Mouse (Mus musculus) stomach, postnatal 0 days (tissue): ENCODE measurements around the gene Methig1. TPM values are rescaled to one million over a fixed set of nuclear protein-coding genes. Genes with fewer than 3 reads are reported as not detected.
A peak's percentile ranks its signal among the peaks of the same experiment; 100 is the strongest.

Experiments
- ATAC-seq: fragments of 200-750 bp; cut with Nextera tagmentation; 2 replicates; pipeline ENCODE4 v1.8.0; 2017; ENCODE audit not compliant: low FRiP score, low TSS enrichment
- DNase-seq: peaks from one replicate; pipeline ENCODE4 v3.0.0-alpha.2; 2016; ENCODE audit warnings: low spot score
- H3K27ac ChIP-seq: fragments of 300-500 bp; sonication (generic); replicated peaks from 2 replicates; pipeline ENCODE4 v1.5.1; 2014; ENCODE audit warnings: mild to moderate bottlenecking, control low read depth
- H3K27me3 ChIP-seq: fragments of 300-500 bp; sonication (generic); 2 replicates; pipeline ENCODE4 v1.6.1; 2014; ENCODE audit warnings: low read length; ENCODE audit not compliant: control insufficient read depth, insufficient read depth
- H3K36me3 ChIP-seq: fragments of 300-500 bp; sonication (generic); 2 replicates; pipeline ENCODE4 v1.6.1; 2014; ENCODE audit warnings: low read length, mixed read lengths; ENCODE audit not compliant: control insufficient read depth, insufficient read depth
- H3K4me1 ChIP-seq: fragments of 300-500 bp; sonication (generic); replicated peaks from 2 replicates; pipeline ENCODE4 v1.6.1; 2014; ENCODE audit warnings: antibody characterized with exemption; ENCODE audit not compliant: control insufficient read depth, insufficient read depth
- H3K4me2 ChIP-seq: fragments of 300-500 bp; sonication (generic); replicated peaks from 2 replicates; pipeline ENCODE4 v1.6.1; 2014; ENCODE audit warnings: low read depth, mild to moderate bottlenecking, control low read depth, moderate library complexity
- H3K4me3 ChIP-seq: fragments of 300-500 bp; sonication (generic); 2 replicates; pipeline ENCODE4 v1.5.1; 2014; ENCODE audit warnings: low read depth, low read length, control low read depth
- H3K9ac ChIP-seq: fragments of 300-500 bp; sonication (generic); 2 replicates; pipeline ENCODE4 v1.6.1; 2014; ENCODE audit warnings: mild to moderate bottlenecking, low read length, control low read depth, mixed read lengths
- H3K9me3 ChIP-seq: fragments of 300-500 bp; sonication (generic); 2 replicates; pipeline ENCODE4 v1.6.1; 2016; ENCODE audit warnings: low read length; ENCODE audit not compliant: control insufficient read depth
- CTCF ChIP-seq: IDR thresholded peaks from 2 replicates; pipeline ENCODE4 v1.5.1; 2016; ENCODE audit warnings: antibody characterized with exemption, low read depth, mild to moderate bottlenecking, moderate library complexity
- EP300 ChIP-seq: optimal IDR thresholded peaks from 2 replicates; pipeline ENCODE3; 2016; ENCODE audit warnings: antibody characterized with exemption
- WGBS: fragments of 180-500 bp; shearing (Covaris S2); extraction: QIAGEN DNeasy Blood & Tissue Kit; methylation state at CpG from one replicate; pipeline ENCODE4 v1.1.7; 2014; 5-methylcytosine and 5-hydroxymethylcytosine counted together
- polyA plus RNA-seq: library from polyadenylated mRNA; unstranded; fragments of >200 nt; fragmentation: Nextera tagmentation; extraction: Ambion mirVana; gene quantifications from 2 replicates; pipeline ENCODE4 v1.2.1, GENCODE M21; 2015

Gene Methig1
- polyA plus RNA-seq, 1 experiment from 2014 or later: not detected

- H3K36me3 ChIP-seq: no peaks in the 10 kb centered on the region
- peak overlapping the region; percentile 86 for H3K4me3 ChIP-seq
- no peaks in the 10 kb centered on the region for H3K27me3 ChIP-seq
- no peak for TF ChIP-seq CTCF
- TF ChIP-seq EP300: no peak
- under 1% methylated on average over 31 of the region's 44 CpGs for WGBS
- H3K27ac ChIP-seq: peak overlapping the region; percentile 49
- H3K9ac ChIP-seq: peak overlapping the region; percentile 83
- no peaks in the 10 kb centered on the region; the same call in 1 of the 2 replicates for H3K4me1 ChIP-seq
- peak; percentile 30 for ATAC-seq
- DNase-seq: peak; percentile 50
- H3K9me3 ChIP-seq: no peaks in the 10 kb centered on the region
- H3K4me2 ChIP-seq: peak overlapping the region; percentile 94
These were observed 69.5 kb downstream of the Methig1 start for GRCm38 (mm10) chr15:100422476-100422875.

- no peak for TF ChIP-seq EP300
- TF ChIP-seq CTCF: no peak
- under 1% methylated on average over 61 of the region's 65 CpGs for WGBS
- peak; percentile 97 for ATAC-seq
These were observed 70.2 kb downstream of the Methig1 start for GRCm38 (mm10) chr15:100422899-100423860.

GRCm38 (mm10) chr15:100423916-100424315, 71.0 kb downstream of the Methig1 start:
- Histone ChIP-seq H3K4me1 (no peaks in the 10 kb centered on the region; the same call in 1 of the 2 replicates), H3K4me3 (peak overlapping the region; percentile 86), H3K4me2 (peak overlapping the region; percentile 94), H3K27ac (0 out of 2 replicates have a peak overlapping the region, but pooled peaks have one; percentile 45), H3K36me3 (no peaks in the 10 kb centered on the region), H3K27me3 (no peaks in the 10 kb centered on the region), H3K9me3 (no peaks in the 10 kb centered on the region), H3K9ac (peak overlapping the region; percentile 53)
- peak; percentile 35; the same call in 1 of the 2 replicates for ATAC-seq
- TF ChIP-seq CTCF (peak; percentile 36), EP300 (no peak)
- whole genome bisulfite sequencing: 1% methylated on average over 14 of the region's 14 CpGs
- DNase-seq: peak; percentile 69

More at GRCm38 (mm10) chr15:100422899-100423860, 70.2 kb downstream of the Methig1 start:
- no peaks in the 10 kb centered on the region; the same call in 1 of the 2 replicates for H3K4me1 ChIP-seq
- H3K9ac ChIP-seq: peak overlapping the region; percentile 83
- H3K27me3 ChIP-seq: no peaks in the 10 kb centered on the region
- H3K36me3 ChIP-seq: no peaks in the 10 kb centered on the region
- H3K4me2 ChIP-seq: peak overlapping the region; percentile 94
- H3K27ac ChIP-seq: peak overlapping the region; percentile 49
- H3K4me3 ChIP-seq: peak overlapping the region; percentile 86
- peak; percentile 98 for DNase-seq
- H3K9me3 ChIP-seq: no peaks in the 10 kb centered on the region

- H3K9ac ChIP-seq: peak within 1 kb of the TSS; percentile 53
- TF ChIP-seq EP300 (no peak), CTCF (peak; percentile 1; the same call in 1 of the 2 replicates)
- no peak for ATAC-seq
These were observed 71.6 kb downstream of the Methig1 start, which contains the start of gene Slc11a2 for GRCm38 (mm10) chr15:100424396-100425122. Gene Slc11a2 (minus strand): TSS chr15:100425072.

GRCm38 (mm10) chr15:100428296-100428905, 75.5 kb downstream of the Methig1 start:
- no peak overlapping the region for H3K4me2 ChIP-seq
- no peaks in the 10 kb centered on the region for H3K4me1 ChIP-seq
- no peaks in the 10 kb centered on the region for H3K27me3 ChIP-seq
- no peak overlapping the region for H3K27ac ChIP-seq
- TF ChIP-seq EP300 (no peak), CTCF (no peak)
- ATAC-seq: peak; percentile 32; the same call in 1 of the 2 replicates
- no peaks in the 10 kb centered on the region for H3K36me3 ChIP-seq
- H3K9me3 ChIP-seq: no peaks in the 10 kb centered on the region
- no peak overlapping the region for H3K9ac ChIP-seq
- no peak overlapping the region for H3K4me3 ChIP-seq
- DNase-seq: no peak
- WGBS: 68% methylated on average over 13 of the region's 13 CpGs

More at GRCm38 (mm10) chr15:100424396-100425122, 71.6 kb downstream of the Methig1 start, which contains the start of gene Slc11a2:
- Histone ChIP-seq H3K27ac (0 out of 2 replicates have a peak within 1 kb of the TSS, but pooled peaks have one; percentile 45), H3K4me1 (no peaks in the 10 kb centered on the region; the same call in 1 of the 2 replicates), H3K36me3 (no peaks in the 10 kb centered on the region), H3K4me2 (peak within 1 kb of the TSS; percentile 94), H3K9me3 (no peaks in the 10 kb centered on the region), H3K27me3 (no peaks in the 10 kb centered on the region), H3K4me3 (peak within 1 kb of the TSS; percentile 86)
- WGBS: 25% methylated on average over 17 of the region's 17 CpGs
- peak; percentile 49 for DNase-seq
